Mouse (Mus musculus) ES-E14 (cell line): ENCODE measurements around the gene Cyp2d11. TPM values are rescaled to one million over a fixed set of nuclear protein-coding genes. Genes with fewer than 3 reads are reported as not detected.

Source experiments
- DNase-seq: peaks from one replicate; pipeline ENCODE4 v3.0.0-alpha.2; 2013; ENCODE audit warnings: low read depth, low spot score
- H3K27ac ChIP-seq: 2 replicates; pipeline ENCODE4 v1.5.1; 2012; ENCODE audit warnings: low read depth, mild to moderate bottlenecking, low read length, moderate library complexity, mixed read lengths; ENCODE audit not compliant: poor library complexity, insufficient read depth, severe bottlenecking
- H3K36me3 ChIP-seq: 2 replicates; pipeline ENCODE4 v1.6.1; 2012; ENCODE audit warnings: mild to moderate bottlenecking, low read length, moderate library complexity, mixed read lengths; ENCODE audit not compliant: control insufficient read depth, poor library complexity, insufficient read depth, severe bottlenecking
- H3K4me1 ChIP-seq, 2 experiments: fragments of 150-350 bp in 1 of 2; sonication (generic) in 1 of 2; 2 replicates each; pipeline ENCODE4 v1.6.1; 2012; ENCODE audit warnings: low read length in 2 of 2, mild to moderate bottlenecking in 1 of 2, mixed read lengths in 1 of 2; ENCODE audit not compliant: control insufficient read depth in 2 of 2, insufficient read depth in 2 of 2, poor library complexity in 1 of 2
- H3K4me3 ChIP-seq, 2 experiments: fragments of 150-350 bp in 1 of 2; sonication (generic) in 1 of 2; 2 replicates each; pipeline ENCODE4 v1.5.1; 2012; ENCODE audit warnings: low read length in 2 of 2, low read depth in 1 of 2, mild to moderate bottlenecking in 1 of 2, mixed read lengths in 1 of 2; ENCODE audit not compliant: insufficient read depth in 1 of 2, poor library complexity in 1 of 2, severe bottlenecking in 1 of 2
- H3K9ac ChIP-seq: 2 replicates; pipeline ENCODE4 v1.6.1; 2012; ENCODE audit warnings: low read depth, mild to moderate bottlenecking, low read length, mixed read lengths; ENCODE audit not compliant: poor library complexity, insufficient read depth, severe bottlenecking
- H3K9me3 ChIP-seq: fragments of 150-350 bp; sonication (generic); 2 replicates; pipeline ENCODE4 v1.6.1; 2012; ENCODE audit warnings: low read depth, mild to moderate bottlenecking, low read length; ENCODE audit not compliant: control insufficient read depth, insufficient read depth
- CHD2 ChIP-seq: IDR thresholded peaks from 2 replicates; pipeline ENCODE4 v1.6.1; 2014; ENCODE audit warnings: mild to moderate bottlenecking, low read depth, low read length, inconsistent platforms
- HCFC1 ChIP-seq: IDR thresholded peaks from 2 replicates; pipeline ENCODE4 v1.6.1; 2012; ENCODE audit warnings: low read length, inconsistent platforms, borderline replicate concordance; ENCODE audit not compliant: insufficient read depth
- MAFK ChIP-seq: IDR thresholded peaks from 2 replicates; pipeline ENCODE4 v1.6.1; 2014; ENCODE audit warnings: mild to moderate bottlenecking, low read depth, low read length, inconsistent platforms; ENCODE audit not compliant: insufficient read depth
- ZC3H11A ChIP-seq: IDR thresholded peaks from 2 replicates; pipeline ENCODE4 v1.6.1; 2012; ENCODE audit warnings: low read depth, mild to moderate bottlenecking, inconsistent platforms, low read length, borderline replicate concordance
- ZNF384 ChIP-seq: IDR thresholded peaks from 2 replicates; pipeline ENCODE4 v1.6.1; 2012; ENCODE audit warnings: low read depth, low read length, inconsistent platforms
- in situ Hi-C, 2 experiments: fragments of 600-800 bp; cut with MboI; formaldehyde crosslinking; loops; one replicate each; pipeline ENCODE4 v1.15.1; 2025; ENCODE audit warnings: low sequenced_read_pairs in 2 of 2, inconsistent platforms in 1 of 2; ENCODE audit not compliant: unreplicated experiment in 2 of 2
- total RNA-seq: library from RNA; depleted of rRNA; stranded (reverse); fragments of 300-350 nt; gene quantifications from 2 replicates; pipeline ENCODE4 v1.2.3, GENCODE M21; 2012

Gene Cyp2d11
- total RNA-seq, 1 experiment = not detected

- Histone ChIP-seq H3K27ac (no peak overlapping the region), H3K4me3 (peak overlapping the region; percentile 49 to 87; a peak in 3 of 4 replicates), H3K4me1 (peaks cover 4 to 9% of the 10 kb centered on the region in 2 experiments), H3K9ac (peak overlapping the region; percentile 58; the same call in 1 of the 2 replicates), H3K9me3 (no peaks in the 10 kb centered on the region), H3K36me3 (peaks cover 23% of the 10 kb centered on the region)
- in situ Hi-C loops = no loop called here
- TF ChIP-seq ZC3H11A (no peak), ZNF384 (no peak), MAFK (no peak), CHD2 (no peak), HCFC1 (no peak)
- no peak for DNase-seq
Measured at GRCm38 (mm10) chr15:82347303-82347676, 46.5 kb downstream of the Cyp2d11 start.

- in situ Hi-C loops = no loop called here
- Histone ChIP-seq H3K36me3 (peaks cover 23% of the 10 kb centered on the region), H3K27ac (no peak overlapping the region), H3K9ac (peak overlapping the region; percentile 58; the same call in 1 of the 2 replicates), H3K4me3 (peak overlapping the region; percentile 49 to 87), H3K9me3 (no peaks in the 10 kb centered on the region), H3K4me1 (peaks cover 4 to 9% of the 10 kb centered on the region in 2 experiments)
- no peak for TF ChIP-seq HCFC1
- TF ChIP-seq ZC3H11A = no peak
- TF ChIP-seq ZNF384 = no peak
- no peak for TF ChIP-seq CHD2
- no peak for TF ChIP-seq MAFK
- DNase-seq = no peak
Measured at GRCm38 (mm10) chr15:82346580-82347302, 47.1 kb downstream of the Cyp2d11 start.

- DNase-seq = peak; percentile 99
- H3K9ac ChIP-seq = peak overlapping the region; percentile 91
- peak overlapping the region; percentile 79 to 87 for H3K4me3 ChIP-seq
- no peaks in the 10 kb centered on the region for H3K9me3 ChIP-seq
- peak; percentile 96 for TF ChIP-seq CHD2
- TF ChIP-seq ZNF384 = no peak
- peaks cover 6 to 10% of the 10 kb centered on the region in 2 experiments for H3K4me1 ChIP-seq
- peak overlapping the region; percentile 65 for H3K27ac ChIP-seq
- in situ Hi-C loops = no loop called here
- peaks cover 23% of the 10 kb centered on the region for H3K36me3 ChIP-seq
Measured at GRCm38 (mm10) chr15:82345820-82346470, 47.9 kb downstream of the Cyp2d11 start.

- TF ChIP-seq ZNF384 = no peak
Measured at GRCm38 (mm10) chr15:82344971-82345370, 48.9 kb downstream of the Cyp2d11 start.

More at GRCm38 (mm10) chr15:82344971-82345370, 48.9 kb downstream of the Cyp2d11 start:
- Histone ChIP-seq H3K36me3 (peaks cover 19% of the 10 kb centered on the region), H3K9ac (no peak overlapping the region; the same call in 1 of the 2 replicates), H3K4me1 (peaks cover 10 to 13% of the 10 kb centered on the region in 2 experiments), H3K4me3 (no peak overlapping the region), H3K27ac (no peak overlapping the region), H3K9me3 (no peaks in the 10 kb centered on the region)
- in situ Hi-C loops = no loop called here
- no peak for DNase-seq
